Mouse (Mus musculus): ENCODE measurements around the gene Cyct. TPM values are rescaled to one million over a fixed set of nuclear protein-coding genes. Genes with fewer than 3 reads are reported as not detected.

The Cyct gene
- polyA plus RNA-seq, 1 experiment: not detected

DNA sequence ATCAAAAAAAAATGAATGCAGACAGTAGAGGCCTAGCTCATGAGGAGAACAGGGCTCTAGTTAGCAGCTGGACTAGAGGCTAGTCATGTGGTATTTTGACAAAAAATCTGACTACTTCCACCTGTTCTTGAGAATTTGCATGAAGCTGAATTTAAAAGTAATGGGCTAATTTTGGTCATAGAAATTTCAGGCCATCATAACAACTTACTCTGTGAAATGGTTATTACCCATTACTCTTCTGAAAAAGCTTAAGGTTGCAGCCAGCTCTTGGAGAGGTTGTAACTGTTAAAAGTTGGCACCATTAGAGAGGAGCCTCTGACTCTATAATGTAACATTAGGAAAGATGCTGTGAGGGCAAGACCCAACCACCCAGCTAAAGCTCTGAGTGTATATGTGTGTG is 26.3 kb upstream of the Cyct start:
- H3K27me3 ChIP-seq (ENCODE audit: control insufficient read depth, insufficient read depth, low read length): no peaks in the 10 kb centered on the region
- TF ChIP-seq CTCF (IDR thresholded peaks at IDR 0.05; ENCODE audit: borderline replicate concordance, insufficient read depth, low read depth, low read length) (no peak), POLR2A (IDR thresholded peaks at IDR 0.05; ENCODE audit: borderline replicate concordance, insufficient read depth, low read length) (no peak)
- no peak for DNase-seq
- no peak overlapping the region for H3K27ac ChIP-seq (ENCODE audit: insufficient read depth, low read length)
- no peaks in the 10 kb centered on the region for H3K4me1 ChIP-seq (ENCODE audit: control insufficient read depth, insufficient read depth, low read length)
- H3K4me3 ChIP-seq (replicated peaks; ENCODE audit: insufficient read depth, low read depth, low read length): no peak overlapping the region

DNA sequence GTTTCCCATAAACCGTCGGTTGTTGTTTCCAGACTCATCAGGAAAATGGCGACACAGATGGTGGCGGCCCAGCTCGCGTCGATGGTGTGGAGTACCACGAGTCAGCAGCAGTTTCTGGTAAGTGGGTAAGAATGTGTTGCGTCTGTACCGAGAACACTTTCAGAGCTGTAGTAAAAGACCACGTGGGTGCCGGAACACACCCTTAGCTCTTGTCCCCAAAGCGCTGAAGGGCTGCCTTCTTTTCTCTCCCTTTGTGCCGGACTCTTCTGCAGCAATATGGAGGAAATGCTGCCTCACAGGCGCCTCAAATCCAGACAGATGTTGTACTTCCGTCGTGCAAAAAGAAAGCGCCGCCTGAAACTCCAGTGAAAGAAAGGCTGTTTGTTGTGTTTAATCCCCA is 18.4 kb upstream of the Cyct start:
- H3K27me3 ChIP-seq (ENCODE audit: control insufficient read depth, insufficient read depth, low read length): no peaks in the 10 kb centered on the region
- DNase-seq: no peak
- no peak for TF ChIP-seq CTCF (IDR thresholded peaks at IDR 0.05; ENCODE audit: borderline replicate concordance, insufficient read depth, low read depth, low read length)
- no peak for TF ChIP-seq POLR2A (IDR thresholded peaks at IDR 0.05; ENCODE audit: borderline replicate concordance, insufficient read depth, low read length)
- no peak overlapping the region for H3K27ac ChIP-seq (ENCODE audit: insufficient read depth, low read length)
- no peak overlapping the region for H3K4me3 ChIP-seq (replicated peaks; ENCODE audit: insufficient read depth, low read depth, low read length)
- H3K4me1 ChIP-seq (ENCODE audit: control insufficient read depth, insufficient read depth, low read length): no peaks in the 10 kb centered on the region
- 94% methylated on average over 19 of the region's 19 CpGs for WGBS

- TF ChIP-seq CTCF (IDR thresholded peaks at IDR 0.05; ENCODE audit: borderline replicate concordance, insufficient read depth, low read depth, low read length): no peak
- TF ChIP-seq POLR2A (IDR thresholded peaks at IDR 0.05; ENCODE audit: borderline replicate concordance, insufficient read depth, low read length): no peak
- no peak overlapping the region for H3K27ac ChIP-seq (ENCODE audit: insufficient read depth, low read length)
- no peaks in the 10 kb centered on the region for H3K4me1 ChIP-seq (ENCODE audit: control insufficient read depth, insufficient read depth, low read length)
- H3K27me3 ChIP-seq (ENCODE audit: control insufficient read depth, insufficient read depth, low read length): no peaks in the 10 kb centered on the region
- no peak overlapping the region for H3K4me3 ChIP-seq (replicated peaks; ENCODE audit: insufficient read depth, low read depth, low read length)
- WGBS: 89% methylated on average over 6 of the region's 6 CpGs
- no peak for DNase-seq
These were observed 14.4 kb upstream of the Cyct start for GRCm38 (mm10) chr2:76374544-76375206.

GRCm38 (mm10) chr2:76372244-76372643 is 12.0 kb upstream of the Cyct start:
- no peaks in the 10 kb centered on the region for H3K27me3 ChIP-seq (ENCODE audit: control insufficient read depth, insufficient read depth, low read length)
- no peaks in the 10 kb centered on the region for H3K4me1 ChIP-seq (ENCODE audit: control insufficient read depth, insufficient read depth, low read length)
- H3K4me3 ChIP-seq (replicated peaks; ENCODE audit: insufficient read depth, low read depth, low read length): no peak overlapping the region
- TF ChIP-seq POLR2A (IDR thresholded peaks at IDR 0.05; ENCODE audit: borderline replicate concordance, insufficient read depth, low read length) (no peak), CTCF (IDR thresholded peaks at IDR 0.05; ENCODE audit: borderline replicate concordance, insufficient read depth, low read depth, low read length) (no peak)
- WGBS: 87% methylated on average over 4 of the region's 4 CpGs
- no peak for DNase-seq
- H3K27ac ChIP-seq (ENCODE audit: insufficient read depth, low read length): no peak overlapping the region

GRCm38 (mm10) chr2:76370656-76370922 is 10.3 kb upstream of the Cyct start:
- Histone ChIP-seq H3K4me1 (ENCODE audit: control insufficient read depth, insufficient read depth, low read length) (no peaks in the 10 kb centered on the region), H3K27me3 (ENCODE audit: control insufficient read depth, insufficient read depth, low read length) (no peaks in the 10 kb centered on the region), H3K27ac (ENCODE audit: insufficient read depth, low read length) (no peak overlapping the region), H3K4me3 (replicated peaks; ENCODE audit: insufficient read depth, low read depth, low read length) (peak overlapping the region; percentile 81)
- no peak for DNase-seq
- WGBS: 4% methylated on average over 7 of the region's 7 CpGs
- TF ChIP-seq POLR2A (IDR thresholded peaks at IDR 0.05; ENCODE audit: borderline replicate concordance, insufficient read depth, low read length) (no peak), CTCF (IDR thresholded peaks at IDR 0.05; ENCODE audit: borderline replicate concordance, insufficient read depth, low read depth, low read length) (no peak)

GRCm38 (mm10) chr2:76369821-76370655 is 9.8 kb upstream of the Cyct start, which contains the start of gene Rbm45:
Rbm45 (plus strand) TSS chr2:76369984.
- Histone ChIP-seq H3K4me3 (replicated peaks; ENCODE audit: insufficient read depth, low read depth, low read length) (peak within 1 kb of the TSS; percentile 81), H3K4me1 (ENCODE audit: control insufficient read depth, insufficient read depth, low read length) (no peaks in the 10 kb centered on the region), H3K27me3 (ENCODE audit: control insufficient read depth, insufficient read depth, low read length) (no peaks in the 10 kb centered on the region), H3K27ac (ENCODE audit: insufficient read depth, low read length) (0 out of 2 replicates have a peak within 1 kb of the TSS, but pooled peaks have one; percentile 27)
- peak; percentile 42; the same call in 1 of the 2 replicates for TF ChIP-seq POLR2A (IDR thresholded peaks at IDR 0.05; ENCODE audit: borderline replicate concordance, insufficient read depth, low read length)
- peak; percentile 73 for TF ChIP-seq CTCF (IDR thresholded peaks at IDR 0.05; ENCODE audit: borderline replicate concordance, insufficient read depth, low read depth, low read length)
- under 1% methylated on average over 61 of the region's 61 CpGs for WGBS
- peak; percentile 87 to 92 for DNase-seq

DNA sequence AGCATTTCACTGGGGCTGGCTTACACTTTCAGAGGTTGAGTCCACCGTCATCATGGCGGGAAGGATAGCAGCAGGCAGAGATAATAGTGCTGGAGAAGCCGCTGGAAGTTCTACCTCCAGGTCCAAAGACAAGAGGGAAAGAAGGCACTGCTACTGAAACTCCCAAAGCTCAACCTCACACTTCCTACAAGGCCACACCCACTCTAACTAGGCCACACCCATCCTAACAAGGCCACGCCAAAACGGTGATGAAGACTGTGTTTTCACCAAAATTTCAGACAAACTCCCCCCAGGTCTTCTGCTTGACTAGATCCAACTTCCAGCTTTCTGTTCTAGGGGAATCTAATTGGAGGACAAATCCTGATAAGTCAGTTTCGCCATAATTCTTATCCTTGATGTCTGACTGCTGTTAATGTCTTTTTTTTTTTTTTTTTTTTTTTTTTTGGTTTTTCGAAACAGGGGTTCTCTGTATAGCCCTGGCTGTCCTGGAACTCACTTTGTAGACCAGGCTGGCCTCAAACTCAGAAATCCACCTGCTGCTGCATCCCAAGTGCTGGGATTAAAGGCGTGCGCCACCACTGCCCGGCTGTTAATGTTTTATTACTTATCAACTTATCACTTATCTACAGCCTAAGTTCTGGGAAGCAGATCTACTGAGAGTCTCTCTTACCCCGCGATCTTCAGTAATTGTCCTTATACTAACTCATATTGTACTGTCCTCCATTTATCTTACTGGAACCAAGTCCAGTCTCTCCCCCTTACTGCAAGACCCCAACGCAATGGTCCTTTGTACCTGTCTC is 8.8 kb upstream of the Cyct start:
- DNase-seq: no peak
- WGBS: 73% methylated on average over 13 of the region's 13 CpGs
- H3K27me3 ChIP-seq (ENCODE audit: control insufficient read depth, insufficient read depth, low read length): no peaks in the 10 kb centered on the region
- no peak for TF ChIP-seq POLR2A (IDR thresholded peaks at IDR 0.05; ENCODE audit: borderline replicate concordance, insufficient read depth, low read length)
- TF ChIP-seq CTCF (IDR thresholded peaks at IDR 0.05; ENCODE audit: borderline replicate concordance, insufficient read depth, low read depth, low read length): no peak
- no peak overlapping the region for H3K4me3 ChIP-seq (replicated peaks; ENCODE audit: insufficient read depth, low read depth, low read length)
- no peaks in the 10 kb centered on the region for H3K4me1 ChIP-seq (ENCODE audit: control insufficient read depth, insufficient read depth, low read length)
- H3K27ac ChIP-seq (ENCODE audit: insufficient read depth, low read length): no peak overlapping the region

Measured in cerebellum, adult 2 months (tissue).